Mouse (Mus musculus) skeletal muscle tissue, adult 2 months (tissue): ENCODE measurements around the gene Cd300c.
"Not testable (repeated sequence)": the region's sequence is repeated elsewhere in the genome, so short reads cannot be mapped to it uniquely, and the experiment has no call there.

Source experiments
- DNase-seq: peaks from one replicate; pipeline ENCODE4 v3.0.0-alpha.2; 2012; ENCODE audit warnings: low read depth, low spot score

Gene Cd300c

DNA sequence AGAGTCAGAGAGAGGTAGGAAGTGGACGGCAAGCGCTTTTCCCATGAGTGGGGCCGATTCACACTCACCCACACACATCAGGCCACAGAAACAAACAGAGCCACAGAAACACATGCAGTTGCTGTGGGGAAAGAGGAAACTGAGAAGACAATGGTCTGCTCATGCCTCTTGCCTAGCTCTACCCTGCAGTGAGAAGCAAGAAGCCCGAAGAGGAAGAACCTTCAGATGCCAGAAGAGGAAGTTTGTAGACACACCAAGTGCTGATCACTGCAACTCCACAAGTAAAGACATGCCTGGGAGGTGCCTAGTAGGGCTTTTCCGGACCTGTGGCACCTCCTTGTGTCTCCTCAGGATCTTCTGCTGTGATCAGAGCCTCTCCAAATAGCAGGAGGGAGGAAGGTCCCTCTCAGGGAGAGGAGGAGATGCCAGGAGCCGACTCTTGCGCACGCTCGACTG is at the start of gene Cd300c:
TSS of gene Cd300c (minus strand) at position 406 of the 456 bp plus-strand sequence.
- DNase-seq = peak; percentile 25

DNA sequence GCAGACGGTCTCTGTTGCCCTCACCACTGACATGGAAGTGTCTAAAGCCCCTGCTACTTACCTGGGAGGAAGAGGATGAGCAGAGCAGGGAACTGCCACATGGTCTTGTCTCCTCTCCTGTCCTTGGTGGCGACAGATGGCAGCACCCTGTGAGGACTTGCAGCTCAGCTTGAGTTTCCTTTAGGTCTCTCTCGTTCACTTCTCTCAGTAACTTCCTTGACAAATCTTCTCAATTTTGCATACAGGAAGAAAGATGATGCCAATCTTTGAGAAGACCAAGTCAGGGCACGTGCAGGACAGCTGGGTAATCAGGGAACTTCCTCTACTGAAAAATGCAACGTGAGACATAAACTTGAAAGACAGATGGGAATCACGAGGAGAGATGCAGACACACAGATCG is 47.1 kb upstream of the Cd300c start, which contains the start of gene Cd300ld2:
TSS of gene Cd300ld2 (minus strand) at position 101 of the 400 bp plus-strand sequence.
- not testable (repeated sequence) for DNase-seq

DNA sequence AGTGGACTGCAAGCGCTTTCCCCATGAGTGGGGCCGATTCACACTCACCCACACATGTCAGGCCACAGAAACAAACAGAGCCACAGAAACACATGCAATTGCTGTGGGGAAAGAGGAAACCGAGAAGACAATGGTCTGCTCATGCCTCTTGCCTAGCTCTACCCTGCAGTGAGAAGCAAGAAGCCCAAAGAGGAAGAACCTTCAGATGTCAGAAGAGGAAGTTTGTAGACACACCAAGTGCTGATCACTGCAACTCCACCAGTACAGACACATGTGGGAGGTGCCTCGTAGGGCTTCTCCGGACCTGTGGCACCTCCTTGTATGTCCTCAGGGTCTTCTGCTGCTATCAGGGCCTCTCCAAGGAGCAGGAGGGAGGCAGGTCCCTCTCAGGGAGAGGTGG is 35.1 kb upstream of the Cd300c start:
- DNase-seq = no peak

DNA sequence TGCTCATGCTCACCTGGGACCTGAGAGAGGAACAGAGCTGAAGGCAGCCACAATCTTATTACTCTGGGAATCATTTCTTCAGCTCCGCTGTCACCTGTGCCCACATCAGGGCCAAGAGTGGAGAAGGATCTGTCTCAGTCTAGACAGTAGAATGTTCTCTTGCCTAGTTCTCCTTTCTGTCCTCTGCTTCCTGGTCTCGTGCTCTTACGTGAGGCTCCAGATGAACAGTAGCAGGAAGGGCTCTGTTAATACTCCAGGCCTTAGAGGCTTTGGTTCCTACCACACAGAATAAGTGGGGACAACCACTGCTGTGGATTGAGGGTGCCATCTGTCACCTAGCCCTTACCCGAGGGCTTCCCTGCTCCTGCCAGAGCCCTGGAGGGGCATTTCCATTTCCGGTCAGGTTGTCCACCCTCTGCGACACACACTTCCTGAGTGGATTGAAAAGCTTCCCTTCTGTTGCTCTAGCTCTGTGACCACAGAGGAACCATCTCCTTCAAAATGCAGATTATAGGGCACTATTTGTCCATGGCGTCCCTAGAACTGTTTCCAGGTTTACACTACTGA is 32.6 kb upstream of the Cd300c start, which contains the start of gene Cd300c2:
TSS of gene Cd300c2 (minus strand) at position 407 of the 567 bp plus-strand sequence.
- no peak for DNase-seq

DNA sequence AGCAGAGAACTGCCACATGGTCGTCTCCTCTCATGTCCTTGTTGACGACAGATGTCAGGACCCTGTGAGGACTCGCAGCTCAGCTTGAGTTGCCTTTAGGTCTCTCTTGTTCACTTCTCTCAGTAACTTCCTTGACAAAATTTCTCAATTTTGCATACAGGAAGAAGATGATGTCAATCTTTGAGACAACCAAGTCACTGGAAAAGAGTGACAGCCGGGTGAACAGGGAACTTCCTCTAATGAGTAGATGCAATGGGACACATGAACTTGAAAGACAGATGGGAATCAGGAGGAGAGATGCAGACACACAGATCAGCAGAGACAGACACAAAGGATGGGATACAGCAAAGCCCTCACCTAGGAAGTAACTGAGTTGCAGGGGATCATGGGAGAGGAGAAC is 20.8 kb upstream of the Cd300c start, which contains the start of gene Cd300ld:
TSS of gene Cd300ld (minus strand) at position 130 of the 400 bp plus-strand sequence.
- DNase-seq = no peak

DNA sequence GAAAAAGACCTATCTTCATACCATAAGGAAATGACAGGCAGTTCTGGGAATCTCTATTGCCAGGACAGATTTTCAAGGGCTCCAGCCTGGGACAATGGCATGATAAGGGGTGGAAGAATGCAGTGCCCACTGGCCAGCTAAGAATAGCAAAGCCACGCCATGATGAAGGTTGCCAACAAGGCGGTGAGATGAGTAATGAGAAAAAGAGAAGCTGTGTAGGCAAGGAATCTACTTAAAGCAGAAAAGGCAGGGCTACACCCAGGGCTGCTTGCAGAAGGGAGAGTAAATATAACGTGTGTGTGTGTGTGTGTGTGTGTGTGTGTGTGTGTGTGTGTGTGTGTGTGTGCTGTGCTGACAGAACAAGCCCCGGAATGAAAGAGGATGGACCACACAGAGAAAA is 12.9 kb upstream of the Cd300c start:
- no peak for DNase-seq

DNA sequence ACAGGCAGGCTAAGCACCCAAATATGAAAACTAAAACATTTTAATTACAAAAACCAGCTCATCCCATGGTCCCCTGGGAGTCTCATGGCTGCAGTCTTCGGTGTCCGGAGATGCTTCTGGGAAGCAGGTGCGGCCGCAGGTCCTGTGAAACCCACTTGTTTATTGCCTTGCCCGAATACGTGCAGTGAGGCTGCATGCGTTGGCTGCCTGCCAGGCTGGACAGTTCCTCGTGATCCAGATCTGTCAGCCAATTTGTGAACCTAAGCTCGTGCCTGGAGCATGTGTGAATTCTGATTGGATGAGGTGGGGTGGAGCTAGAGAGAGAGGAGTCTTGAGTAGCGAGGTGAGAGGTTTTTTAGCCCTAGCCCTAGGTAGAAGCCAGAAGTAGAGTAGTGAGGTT is 3.8 kb upstream of the Cd300c start:
- no peak for DNase-seq

DNA sequence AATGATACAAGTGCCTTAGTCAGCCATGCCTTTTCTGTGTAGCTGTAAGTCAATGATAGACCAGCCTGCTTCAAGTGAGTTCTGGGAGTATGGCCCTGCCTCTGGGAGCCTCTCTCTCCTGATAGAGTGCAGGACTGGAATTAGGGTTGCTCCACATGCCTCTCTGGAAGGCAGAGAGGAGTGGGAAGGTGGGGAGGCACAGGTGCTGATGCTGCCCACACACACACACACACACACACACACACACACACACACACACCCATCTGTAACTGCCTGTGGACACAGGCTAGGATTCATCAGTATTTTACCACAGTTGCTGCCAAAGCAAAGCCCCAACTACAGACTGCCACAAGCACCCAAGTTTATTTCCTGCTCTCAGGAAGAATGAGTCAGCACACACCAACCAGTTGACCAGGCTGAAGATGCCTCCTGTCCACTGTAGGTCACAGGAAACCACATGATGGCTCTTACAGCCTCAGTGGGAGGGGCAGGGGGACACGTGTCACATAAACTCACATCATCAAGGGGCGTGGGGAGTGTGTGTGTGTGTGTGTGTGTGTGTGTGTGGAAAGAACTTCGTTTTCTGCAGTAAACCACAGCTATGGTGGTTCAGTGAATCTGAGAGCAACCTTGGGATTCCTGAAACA is 3.7 kb downstream of the Cd300c start:
- peak; percentile 18 for DNase-seq

DNA sequence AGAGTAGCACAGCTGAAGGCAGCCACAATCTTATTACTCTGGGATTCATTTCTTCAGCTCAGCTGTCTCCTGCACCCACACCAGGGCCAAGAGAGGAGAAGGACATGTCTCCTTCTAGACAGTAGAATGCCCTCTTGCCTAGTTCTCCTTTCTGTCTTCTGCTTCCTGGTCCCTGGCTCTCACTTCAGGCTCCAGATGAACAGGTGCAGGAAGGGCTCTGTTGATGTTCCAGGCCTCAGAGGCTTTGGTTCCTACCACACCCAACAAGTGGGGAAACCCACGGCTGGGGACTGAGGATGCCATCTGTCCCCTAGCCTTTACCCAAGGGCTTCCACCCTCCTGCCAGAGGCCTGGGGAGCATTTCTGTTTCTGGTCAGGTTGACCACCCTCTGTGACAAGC is 8.6 kb downstream of the Cd300c start:
- DNase-seq = peak; percentile 5

DNA sequence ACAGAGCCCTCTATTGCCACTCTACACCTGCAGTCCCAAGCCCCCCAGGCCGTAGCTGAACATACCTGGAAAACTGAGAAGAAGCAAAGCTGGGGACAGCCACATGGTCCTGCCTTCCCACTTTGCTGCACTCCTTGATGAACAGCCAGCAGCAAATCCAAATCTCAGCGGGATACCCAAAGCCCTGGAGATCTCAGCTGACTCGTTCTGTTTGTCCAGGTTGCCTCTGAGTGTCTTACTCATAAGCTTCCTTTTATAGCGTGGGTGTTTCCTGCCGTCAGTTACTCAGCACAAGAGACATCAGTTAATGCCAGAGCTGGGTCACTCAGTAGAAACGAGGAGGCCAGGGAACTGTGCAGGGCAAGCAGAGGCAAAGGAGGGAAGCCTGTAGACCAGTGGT is 34.8 kb downstream of the Cd300c start, which contains the start of gene Cd300lb:
TSS of gene Cd300lb (minus strand) at position 243 of the 400 bp plus-strand sequence.
- no peak for DNase-seq

DNA sequence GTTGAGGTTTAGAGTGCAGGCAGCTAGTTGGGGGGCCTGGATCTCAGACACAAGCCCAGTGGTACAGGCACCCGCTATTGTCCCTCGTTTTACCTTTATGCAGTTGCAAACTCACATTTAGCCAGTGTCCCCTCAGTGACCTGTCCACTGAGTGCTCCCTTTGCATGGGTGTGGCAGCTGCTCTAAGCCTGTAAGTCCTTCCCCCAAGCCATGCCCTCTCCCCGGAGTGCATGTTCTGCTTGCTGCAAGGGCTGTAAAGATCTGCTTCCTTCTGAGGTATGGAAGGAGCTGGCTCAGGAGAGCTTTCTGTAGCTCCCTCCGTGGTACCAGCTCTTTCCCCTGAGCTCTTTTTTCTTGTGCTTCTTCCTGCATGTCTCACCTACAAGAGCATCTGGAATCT is 35.4 kb downstream of the Cd300c start:
- no peak for DNase-seq

DNA sequence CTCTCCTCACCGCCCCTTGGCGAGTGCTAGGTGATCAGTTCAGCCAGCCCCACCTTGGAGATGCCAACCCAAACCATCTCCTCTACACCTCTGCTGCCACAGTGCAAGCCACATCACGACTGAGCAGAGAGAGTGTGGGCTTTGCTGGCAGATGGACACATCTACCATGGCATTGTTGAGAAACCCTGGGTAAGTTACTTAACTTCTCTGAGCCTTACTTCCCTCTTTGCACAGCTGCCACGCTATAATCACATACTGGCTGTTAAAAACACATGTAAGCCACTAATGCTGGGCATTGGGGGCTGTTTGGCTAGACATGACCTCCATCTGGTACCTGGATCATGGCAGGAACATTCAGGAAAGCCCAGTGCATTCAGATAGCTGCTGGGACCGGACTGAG is 37.9 kb downstream of the Cd300c start:
- no peak for DNase-seq

DNA sequence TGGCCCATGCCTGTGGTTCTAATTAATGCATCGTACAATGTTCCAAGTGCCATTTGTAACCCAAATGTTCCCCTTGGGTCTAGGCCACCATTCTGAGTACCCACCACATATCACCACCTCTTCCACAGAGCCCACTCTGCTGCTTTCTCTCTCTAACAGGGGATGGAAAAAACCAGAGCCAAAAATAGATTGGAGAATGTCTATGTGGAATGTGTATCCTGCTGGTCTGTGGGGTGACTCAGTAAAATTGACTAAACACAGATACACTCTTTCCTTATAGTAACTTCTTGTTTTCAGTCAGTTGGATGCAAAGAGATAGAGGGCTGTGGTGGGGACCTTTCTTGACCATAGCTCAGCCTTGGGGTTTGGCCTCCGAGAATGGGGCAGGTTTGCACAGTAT is 39.4 kb downstream of the Cd300c start:
- no peak for DNase-seq

DNA sequence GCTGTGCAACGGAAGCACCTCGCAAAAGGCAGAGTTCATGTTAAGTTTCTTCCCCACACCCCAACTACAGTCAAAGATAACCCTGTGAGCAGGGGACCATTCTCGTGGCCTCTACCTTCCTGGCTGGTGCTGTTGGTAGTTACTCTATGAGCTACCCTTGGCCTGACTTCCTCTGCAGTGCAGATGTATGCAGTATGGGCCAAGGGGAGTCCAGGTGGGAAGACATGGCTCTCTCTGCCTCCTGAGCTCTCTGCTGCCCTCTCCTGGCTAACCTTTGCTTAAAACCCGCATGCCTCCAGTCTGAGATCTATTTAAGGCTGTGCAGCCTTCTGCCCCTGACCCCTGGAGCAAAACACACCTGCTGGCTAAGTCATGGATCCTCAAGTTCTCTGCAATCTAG is 45.0 kb downstream of the Cd300c start:
- DNase-seq = no peak

DNA sequence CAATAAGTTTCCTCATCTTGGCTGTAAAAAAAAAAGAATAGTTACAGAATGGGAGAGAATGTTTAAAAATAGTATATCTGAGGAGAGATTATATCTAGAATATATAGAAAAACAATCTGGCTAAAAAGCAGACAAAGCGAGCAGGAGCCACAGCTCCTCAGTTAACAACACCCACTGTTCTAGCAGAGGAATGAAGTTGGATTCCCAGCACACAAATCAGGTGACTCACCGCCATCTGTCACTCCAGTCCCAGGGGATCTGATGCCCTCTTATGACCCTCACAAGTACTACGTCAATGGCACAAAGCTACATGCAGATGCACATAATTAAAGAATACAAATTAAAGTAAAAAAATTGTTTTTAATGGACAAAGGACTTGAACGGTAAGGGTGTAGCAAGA is 46.5 kb downstream of the Cd300c start:
- DNase-seq = no peak

DNA sequence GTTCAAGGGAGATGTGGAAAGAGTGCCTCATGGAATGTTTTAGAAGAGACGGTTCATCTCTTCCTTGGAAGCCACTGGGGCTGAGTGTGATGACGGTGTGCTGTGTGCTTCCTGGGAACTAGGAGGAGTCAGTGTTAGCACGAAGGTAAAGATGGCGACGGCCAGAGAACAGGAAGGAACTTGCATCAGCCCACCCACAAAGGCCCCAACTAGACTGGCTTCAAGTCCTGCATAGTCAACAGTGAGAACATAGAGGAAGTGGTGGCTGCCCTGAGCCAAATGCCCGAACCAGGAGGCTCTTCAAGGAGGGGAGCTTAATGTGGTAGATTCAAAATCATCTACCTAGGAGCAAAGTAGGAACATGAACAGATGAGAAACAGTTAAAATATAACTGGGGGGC is 51.8 kb downstream of the Cd300c start:
- DNase-seq = no peak

DNA sequence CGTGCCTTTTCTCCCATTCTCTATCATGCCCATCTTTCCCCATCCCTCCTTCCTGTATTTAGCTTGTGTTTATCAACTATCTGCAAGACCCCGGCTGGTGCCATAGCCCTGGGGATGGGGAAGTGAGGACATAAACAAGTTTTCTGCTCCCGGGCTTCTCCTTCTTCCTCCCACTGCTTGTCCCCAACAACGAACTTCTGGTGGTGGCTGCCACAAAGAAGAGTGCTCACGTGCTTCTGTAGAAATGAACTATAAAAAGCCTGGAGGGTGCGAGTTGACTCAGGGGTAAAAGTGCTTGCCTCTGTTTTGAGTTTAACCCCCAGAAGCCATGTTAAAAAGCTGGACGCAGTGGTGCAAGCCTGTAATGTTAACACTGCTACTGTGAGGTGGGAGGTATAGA is 54.0 kb downstream of the Cd300c start:
- DNase-seq = no peak

DNA sequence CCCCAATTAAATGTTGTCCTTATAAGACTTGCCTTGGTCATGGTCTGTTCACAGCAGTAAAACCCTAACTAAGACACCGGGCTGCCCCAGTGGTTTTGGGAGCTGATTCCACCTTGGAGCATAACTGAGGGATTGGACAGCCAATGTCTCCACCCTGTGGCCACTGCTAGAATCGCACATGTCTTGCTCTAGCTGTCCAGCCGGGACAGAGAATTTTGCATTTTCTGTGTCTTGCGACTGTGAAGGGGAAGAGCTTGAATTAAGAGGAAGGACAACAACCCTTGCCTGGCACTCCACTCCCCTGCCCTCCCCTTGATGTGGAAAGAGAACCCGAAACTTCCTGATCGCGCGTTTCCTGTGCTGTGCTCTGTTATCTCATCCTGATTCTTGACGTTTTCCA is 56.1 kb downstream of the Cd300c start:
- peak; percentile 65 for DNase-seq

DNA sequence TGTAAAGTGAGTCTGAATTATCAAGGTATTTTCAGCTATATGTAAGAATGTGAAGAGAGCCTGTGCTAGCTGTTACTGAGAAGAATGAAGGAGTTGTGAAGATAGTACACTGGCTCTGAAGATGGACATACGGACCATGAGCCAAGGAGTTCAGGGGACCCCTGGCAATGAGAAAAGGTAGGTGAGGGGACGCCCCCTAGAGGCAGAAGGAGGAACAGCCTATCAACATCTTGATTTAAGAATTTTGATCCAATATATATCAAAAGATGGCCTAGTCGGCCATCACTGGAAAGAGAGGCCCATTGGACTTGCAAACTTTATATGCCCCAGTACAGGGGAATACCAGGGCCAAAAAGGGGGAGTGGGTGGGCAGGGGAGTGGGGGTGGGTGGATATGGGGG is 59.4 kb downstream of the Cd300c start:
- DNase-seq = not testable (repeated sequence)

DNA sequence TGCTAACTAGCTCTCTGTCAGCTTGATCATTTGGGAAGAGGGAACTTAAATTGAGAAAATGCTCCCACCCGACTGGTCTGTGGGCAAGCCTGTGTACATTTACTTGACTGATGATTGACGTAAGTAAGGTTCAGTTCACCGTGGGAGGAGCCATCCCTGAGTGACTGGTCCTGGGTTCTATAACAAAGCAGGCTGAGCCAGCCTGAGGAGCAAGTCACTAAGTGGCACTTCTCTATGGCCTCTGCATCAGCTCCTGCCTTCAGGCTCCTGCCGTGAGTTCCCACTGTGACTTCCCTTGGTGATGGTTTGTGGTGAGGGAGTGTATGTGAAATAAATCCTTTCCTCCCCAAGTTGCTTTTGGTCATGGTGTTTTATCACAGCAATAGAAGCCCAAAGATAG is 60.9 kb downstream of the Cd300c start:
- DNase-seq = no peak

DNA sequence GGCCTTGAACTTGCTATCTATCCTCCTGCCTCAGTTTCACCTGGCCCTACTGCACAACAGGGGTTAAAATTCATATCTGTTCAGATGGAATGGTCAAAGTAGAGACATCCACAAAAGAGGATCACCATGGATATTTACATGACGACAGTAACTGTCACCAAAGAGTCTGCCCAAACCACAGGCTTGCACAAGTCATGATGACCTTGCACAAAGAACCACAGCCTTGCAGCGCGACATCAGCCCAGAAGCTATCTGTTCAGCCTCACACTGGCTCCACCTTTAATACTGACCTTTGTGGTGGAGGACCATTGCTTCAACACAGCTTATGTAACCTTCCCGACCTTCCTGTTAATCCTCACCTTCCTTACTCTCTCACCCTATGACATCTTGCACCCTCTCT is 61.4 kb downstream of the Cd300c start:
- peak; percentile 22 for DNase-seq
